Mouse (Mus musculus) olfactory bulb, adult 2 months (tissue): ENCODE results near the gene Cox7a2.

ENCODE experiments used
- CTCF ChIP-seq: fragments of 200-500 bp; IDR thresholded peaks from 2 replicates; pipeline ENCODE4 v1.5.1; 2012; ENCODE audit warnings: low read depth, mild to moderate bottlenecking, low read length, moderate library complexity; ENCODE audit not compliant: insufficient read depth
- POLR2A ChIP-seq: fragments of 200-500 bp; IDR thresholded peaks from 2 replicates; pipeline ENCODE4 v1.6.1; 2012; ENCODE audit warnings: mild to moderate bottlenecking, low read depth, low read length, moderate library complexity; ENCODE audit not compliant: insufficient read depth

- no peak for TF ChIP-seq CTCF
- no peak for TF ChIP-seq POLR2A
Measured at GRCm38 (mm10) chr9:79730301-79730700, 29.4 kb downstream of the Cox7a2 start.
